Mouse (Mus musculus) central nervous system, embryonic 14 days (tissue): ENCODE data around the gene Vinac1. TPM values are rescaled to one million over a fixed set of nuclear protein-coding genes. Genes with fewer than 3 reads are reported as not detected.

Experiments
- polyA plus RNA-seq: library from polyadenylated mRNA; depleted of rRNA; stranded (reverse); fragments of >200 nt; gene quantifications from 2 replicates; pipeline ENCODE4 v1.2.3, GENCODE M21; 2012; rRNA removed

Gene Vinac1
- polyA plus RNA-seq = 0.64 and 0.65 TPM in 2 replicates

GRCm38 (mm10) chr2:129047811-129048210 lies at the start of gene Vinac1:
Vinac1 (minus strand) TSS chr2:129048172.

DNA sequence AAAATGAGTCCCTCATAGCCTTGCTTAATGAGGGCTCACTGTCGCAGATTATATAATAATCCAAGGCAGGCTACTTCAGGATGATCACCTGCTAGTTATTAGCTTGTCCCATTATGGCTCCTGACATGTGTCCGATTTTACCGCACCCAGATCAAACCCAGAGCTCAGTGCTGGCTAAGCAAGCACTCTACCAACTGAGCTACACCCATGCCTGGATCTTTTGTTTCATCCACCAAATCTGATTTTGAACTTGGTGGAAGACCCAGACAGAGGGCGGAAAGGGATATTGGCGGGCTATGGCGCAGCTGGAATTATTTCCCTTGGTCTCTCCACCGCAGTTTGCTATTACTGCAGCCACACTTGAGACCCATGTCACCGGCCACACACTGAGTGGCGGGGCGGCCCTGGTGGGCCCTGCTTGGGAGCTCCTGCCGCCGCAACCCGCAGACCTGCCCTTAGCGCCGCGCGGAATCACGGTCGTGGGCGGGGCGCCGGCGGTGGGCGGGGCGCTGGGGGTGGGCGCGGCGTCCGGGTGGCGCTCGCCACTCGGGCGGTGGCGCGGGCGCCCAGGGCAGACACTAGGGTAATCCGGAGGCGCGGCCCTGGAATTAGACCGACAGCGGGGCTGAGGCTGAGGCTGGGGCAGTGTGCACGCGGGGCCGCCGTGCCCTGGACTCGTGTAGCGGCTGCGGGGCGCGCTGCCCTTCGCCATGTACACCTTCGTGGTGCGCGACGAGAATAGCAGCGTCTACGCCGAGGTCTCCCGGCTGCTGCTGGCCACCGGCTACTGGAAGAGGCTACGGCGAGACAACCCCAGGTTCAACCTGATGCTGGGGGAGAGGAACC lies 17.7 kb upstream of the Vinac1 start, which contains the start of gene Ttl:
TSS of gene Ttl (plus strand) at position 506 of the 846 bp plus-strand sequence.

Other genes starting within 250 kb of the Vinac1 start
- gene Tmem87b, start 230.1 kb downstream of the Vinac1 start, polyA plus RNA-seq = 27.8 and 28.1 TPM in 2 replicates
- gene Fbln7, start 185.2 kb downstream of the Vinac1 start, polyA plus RNA-seq = 1.9 and 5.1 TPM in 2 replicates
- 10.9 and 11.2 TPM in 2 replicates for gene Zc3h8, start 104.1 kb downstream of the Vinac1 start, polyA plus RNA-seq
- 2.6 and 3.0 TPM in 2 replicates for gene Zc3h6, start 80.8 kb downstream of the Vinac1 start, polyA plus RNA-seq
- gene Gm10762, start 80.4 kb downstream of the Vinac1 start, polyA plus RNA-seq = 18.7 and 19.0 TPM in 2 replicates
- gene Ttl, start 17.8 kb upstream of the Vinac1 start, polyA plus RNA-seq = 23.8 and 26.2 TPM in 2 replicates
- gene Polr1b, start 52.8 kb upstream of the Vinac1 start, polyA plus RNA-seq = 28.2 and 29.6 TPM in 2 replicates
- 25.8 and 27.5 TPM in 2 replicates for gene Chchd5, start 81.5 kb upstream of the Vinac1 start, polyA plus RNA-seq
- gene Slc20a1, start 150.6 kb upstream of the Vinac1 start, polyA plus RNA-seq = 70.3 and 70.9 TPM in 2 replicates
- gene Ckap2l, start 249.0 kb upstream of the Vinac1 start, polyA plus RNA-seq = 8.9 and 10.1 TPM in 2 replicates